Mouse (Mus musculus) heart, postnatal 14 days (tissue): ENCODE measurements at regions not wholly inside any gene's neighbourhood (a gene's known extent, or its start where the extent isn't known, plus 50 kb on each side); places are given as distances from the start of the nearest gene placed in this dataset.
A peak's percentile ranks its signal among the peaks of the same experiment; 100 is the strongest.

Experiments
- DNase-seq, 2 experiments: peaks; one replicate each; pipeline ENCODE4 v3.0.0; 2021 to 2022
- intact Hi-C: fragments of 180-260 bp; cut with DNase I; formaldehyde crosslinking; loops from one replicate; pipeline ENCODE4 v1.15.1; 2025

GRCm38 (mm10) chr19:20035223-20035622 lies 355.5 kb downstream of the Anxa1 start:
- DNase-seq = no peak
- intact Hi-C loops = no loop called here

GRCm38 (mm10) chr19:20027667-20028282 lies 363.0 kb downstream of the Anxa1 start:
- DNase-seq = no peak
- intact Hi-C loops = no loop called here

- no peak for DNase-seq
- intact Hi-C loops = no loop called here
Observed at GRCm38 (mm10) chr19:20014114-20014513, 376.6 kb downstream of the Anxa1 start.

DNA sequence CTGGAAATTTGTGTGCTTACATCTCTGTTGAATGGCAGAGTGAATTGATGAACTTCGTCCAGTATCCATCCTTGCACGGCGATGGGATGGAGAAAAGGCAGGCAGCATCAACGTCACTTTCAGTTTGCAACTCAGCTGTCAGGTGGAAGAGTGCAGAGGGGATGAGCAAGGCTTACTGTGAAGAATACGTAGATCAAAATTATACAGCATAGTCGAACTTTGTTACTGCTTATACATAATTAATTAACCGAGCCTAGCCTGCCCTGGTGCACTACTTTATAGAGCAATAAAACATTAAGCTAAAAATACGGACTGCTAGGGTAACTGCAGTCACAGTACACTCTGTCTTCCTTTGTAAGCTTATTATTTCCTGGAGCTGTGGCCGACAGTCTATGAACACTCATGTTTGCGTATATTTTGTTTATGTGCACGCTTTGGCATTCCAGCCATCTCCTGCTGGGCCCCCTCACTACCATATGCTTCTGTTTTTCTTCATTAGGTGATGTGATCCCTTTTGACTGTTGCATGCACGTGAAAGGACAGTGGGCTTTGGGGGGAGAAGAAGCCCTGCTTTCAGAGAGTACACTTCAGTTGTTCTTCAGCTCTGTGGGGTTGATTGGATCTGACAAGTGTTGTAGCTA lies 380.8 kb downstream of the Anxa1 start:
- no peak for DNase-seq
- intact Hi-C loops = no loop called here

GRCm38 (mm10) chr19:20005932-20006625 lies 384.7 kb downstream of the Anxa1 start:
- DNase-seq = no peak
- intact Hi-C loops = no loop called here

- DNase-seq = no peak
- intact Hi-C loops = no loop called here
Observed at GRCm38 (mm10) chr19:19987255-19987654, 403.5 kb downstream of the Anxa1 start.

DNA sequence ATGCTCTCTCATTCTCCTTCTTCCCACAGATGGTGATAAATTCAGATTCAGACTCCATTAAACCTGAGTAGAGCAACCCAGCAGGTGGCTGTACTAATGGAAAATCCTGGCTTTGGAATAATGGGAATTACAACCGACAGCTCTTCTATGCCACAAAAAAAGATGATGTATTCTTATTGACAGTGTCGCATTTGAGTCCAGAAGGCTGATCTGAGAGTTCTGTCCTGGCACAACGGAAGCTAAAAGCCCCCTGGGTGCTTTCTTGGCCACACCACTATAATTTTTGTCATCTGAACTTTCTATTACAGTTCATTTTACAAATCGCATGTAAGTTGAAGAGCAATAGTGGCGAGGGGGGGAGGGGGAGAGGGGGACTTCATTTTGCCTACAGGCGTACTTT lies 411.9 kb downstream of the Anxa1 start:
- intact Hi-C loops = no loop called here
- DNase-seq = no peak

GRCm38 (mm10) chr19:19977609-19978259 lies 413.0 kb downstream of the Anxa1 start:
- intact Hi-C loops = no loop called here
- DNase-seq = no peak

GRCm38 (mm10) chr19:19976776-19977175 lies 414.0 kb downstream of the Anxa1 start:
- intact Hi-C loops = no loop called here
- DNase-seq = no peak

- DNase-seq = no peak
- intact Hi-C loops = no loop called here
Observed at GRCm38 (mm10) chr19:19969780-19970512, 420.8 kb downstream of the Anxa1 start.

DNA sequence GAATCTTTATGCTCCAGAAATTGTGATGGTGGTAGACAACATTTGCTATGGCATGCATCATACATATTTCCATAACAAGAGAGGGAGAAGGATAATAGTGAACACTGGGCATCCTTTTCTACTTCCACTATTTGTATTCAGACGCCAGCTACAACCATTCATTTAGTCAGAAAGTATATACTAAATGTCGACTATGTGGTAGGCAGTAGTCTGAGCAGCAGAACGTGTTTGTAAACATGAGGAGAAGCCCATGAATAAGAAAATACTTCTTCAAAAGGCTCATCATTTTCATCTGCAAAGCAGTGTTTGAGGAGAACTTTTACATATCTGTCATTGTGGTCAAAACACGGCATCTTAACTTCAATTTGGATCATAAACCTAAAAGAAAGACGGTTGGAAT lies 421.4 kb downstream of the Anxa1 start:
- intact Hi-C loops = no loop called here
- DNase-seq = no peak

DNA sequence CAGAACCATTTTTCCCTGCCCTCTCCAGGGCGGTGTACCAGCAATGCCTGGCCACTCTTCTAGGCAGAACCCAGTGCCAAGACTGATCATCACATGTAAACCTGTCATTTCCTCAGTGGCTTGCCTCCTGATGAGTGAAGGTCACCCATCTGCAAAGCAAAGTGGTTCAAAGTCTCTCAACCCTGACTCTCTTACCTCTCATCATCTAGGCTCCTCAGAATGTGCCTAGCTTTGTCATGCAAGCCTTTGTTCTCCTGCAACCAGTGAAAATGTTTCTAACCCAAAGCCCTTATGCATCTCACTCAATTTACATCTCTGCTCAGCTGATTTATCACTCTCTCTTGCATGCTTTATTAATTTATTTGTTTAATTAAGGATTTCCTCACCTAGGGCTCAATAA lies 445.5 kb downstream of the Anxa1 start:
- intact Hi-C loops = no loop called here

GRCm38 (mm10) chr19:19942697-19943096 lies 448.0 kb downstream of the Anxa1 start:
- intact Hi-C loops = no loop called here
- DNase-seq = no peak

More for the DNA sequence above, 445.5 kb downstream of the Anxa1 start:
- DNase-seq = no peak

GRCm38 (mm10) chr19:19921109-19921508 lies 469.6 kb downstream of the Anxa1 start:
- intact Hi-C loops = no loop called here
- no peak for DNase-seq

DNA sequence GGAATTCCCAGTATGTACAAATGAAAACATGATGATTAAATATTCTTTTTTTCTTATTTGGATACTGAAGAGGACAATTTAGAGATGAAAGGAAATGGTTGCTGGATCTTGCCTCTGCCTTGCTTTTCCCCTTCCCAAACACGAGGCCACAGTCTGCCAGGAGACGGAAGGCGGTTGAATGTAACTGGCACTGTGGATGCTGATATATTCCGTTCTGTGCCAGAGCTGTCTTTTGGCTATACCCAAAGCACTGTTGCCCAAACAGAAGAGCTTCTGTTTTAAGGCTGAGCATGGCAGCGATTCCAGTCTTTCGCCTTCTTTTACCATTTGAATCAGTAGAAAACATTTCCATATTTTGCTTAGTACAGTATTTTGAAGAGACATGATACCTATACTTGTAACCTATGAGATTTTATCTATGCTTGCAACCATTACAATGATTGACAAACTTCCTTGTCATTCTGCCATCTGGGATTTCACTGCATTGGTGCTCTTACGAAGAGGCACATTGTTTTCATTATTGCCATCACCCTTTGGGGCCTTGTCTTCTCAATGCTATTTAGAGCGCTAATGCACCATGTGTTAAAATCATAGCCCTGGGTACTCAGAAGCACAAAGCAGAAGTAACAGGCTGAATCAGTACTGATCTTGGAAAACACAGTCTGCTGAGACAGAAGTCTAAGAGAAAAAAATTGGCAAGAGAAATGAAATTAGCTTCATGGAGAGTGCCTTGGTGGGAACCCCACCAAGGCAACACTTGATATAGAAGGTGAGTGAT lies 504.6 kb downstream of the Anxa1 start:
- DNase-seq = no peak
- intact Hi-C loops = no loop called here

DNA sequence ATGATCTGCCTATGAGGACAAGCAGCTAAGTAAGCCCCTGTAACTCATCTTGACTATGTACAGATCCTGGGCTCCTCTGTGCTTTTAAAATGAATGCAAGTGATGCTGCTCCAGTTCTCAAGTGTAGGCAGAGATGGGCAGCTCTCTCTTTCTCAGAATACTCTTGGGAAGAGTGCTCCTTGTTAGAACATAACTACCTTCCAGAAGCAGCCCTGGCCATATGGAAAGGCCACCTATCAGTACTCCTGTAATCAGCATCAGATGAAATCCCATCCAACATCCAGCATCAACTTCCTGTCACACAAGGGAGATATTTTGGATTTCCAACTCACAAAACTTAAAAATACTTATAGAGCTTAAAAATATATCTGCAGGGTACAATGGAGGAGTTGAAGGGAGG lies 509.8 kb downstream of the Anxa1 start:
- DNase-seq = no peak
- intact Hi-C loops = no loop called here

DNA sequence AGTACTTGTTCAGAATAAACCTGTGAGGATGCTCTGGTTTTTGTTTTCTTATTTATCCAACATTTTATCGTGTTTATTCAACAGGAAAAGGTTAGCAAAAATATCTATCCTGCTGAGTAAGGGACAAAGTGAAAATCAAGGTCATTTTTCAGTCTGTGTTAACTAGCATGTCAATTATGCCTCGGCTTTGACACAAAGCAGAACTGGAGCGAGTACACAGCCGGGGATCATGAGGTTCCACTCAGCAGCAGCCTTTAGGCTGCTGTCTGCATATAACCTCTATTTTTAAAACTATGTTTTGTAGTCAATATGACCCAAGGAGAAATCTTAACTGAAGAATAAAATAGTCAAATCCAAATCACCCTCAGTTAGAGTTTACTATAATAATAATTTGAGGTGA lies 542.6 kb downstream of the Anxa1 start:
- intact Hi-C loops = no loop called here
- DNase-seq = no peak

DNA sequence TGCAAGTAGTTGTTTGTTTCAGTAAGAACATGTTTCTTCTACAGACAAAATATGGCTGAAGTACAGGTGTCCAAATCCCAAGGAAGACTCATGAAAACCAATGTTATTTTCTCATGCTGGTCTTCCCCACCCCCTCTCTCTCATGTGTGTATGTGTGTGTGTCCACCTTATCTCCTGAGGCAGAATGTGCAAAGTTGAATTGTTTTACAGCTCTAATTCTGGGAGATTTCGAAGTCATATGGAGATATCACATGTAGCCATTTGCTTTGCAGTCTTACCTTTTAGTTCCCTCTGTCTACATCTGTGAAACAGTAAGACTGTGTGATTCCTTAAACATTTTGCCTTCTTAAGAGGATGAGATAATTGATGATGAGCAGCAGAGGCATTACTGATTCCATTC lies 582.8 kb downstream of the Anxa1 start:
- no peak for DNase-seq
- intact Hi-C loops = no loop called here

- DNase-seq = no peak
- intact Hi-C loops = no loop called here
Observed at GRCm38 (mm10) chr19:19793835-19794234, 596.9 kb downstream of the Anxa1 start.

DNA sequence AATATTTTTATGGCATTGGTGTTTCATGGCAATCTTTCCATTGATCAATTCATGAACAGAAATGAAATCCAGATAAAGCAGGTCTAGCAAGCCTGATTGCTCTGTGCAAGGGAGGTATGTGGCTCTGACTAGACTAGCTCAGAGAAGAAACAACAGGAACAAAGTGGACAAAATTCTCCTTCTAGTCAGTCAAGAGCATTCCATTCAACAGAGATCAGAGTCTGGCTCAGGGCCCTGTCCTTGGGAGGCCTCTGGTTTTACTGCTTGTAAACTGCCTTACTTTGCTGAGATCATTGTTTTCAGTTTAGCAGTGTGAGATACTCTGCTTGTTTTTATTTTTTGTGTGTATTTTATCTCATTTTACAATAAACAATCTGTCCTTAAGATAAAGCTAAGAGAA lies 607.2 kb downstream of the Anxa1 start:
- intact Hi-C loops = no loop called here
- peak; percentile 25 to 51 for DNase-seq
